Mouse (Mus musculus) midbrain, postnatal 0 days (tissue): ENCODE measurements around the gene Fam186a. TPM values are rescaled to one million over a fixed set of nuclear protein-coding genes. Genes with fewer than 3 reads are reported as not detected.

ENCODE experiments used
- ATAC-seq: fragments of 200-750 bp; cut with Nextera tagmentation; 2 replicates; pipeline ENCODE4 v1.8.0; 2017; ENCODE audit warnings: moderate number of reproducible peaks, mild to moderate bottlenecking, moderate TSS enrichment, moderate library complexity; ENCODE audit not compliant: low FRiP score
- DNase-seq: peaks from one replicate; pipeline ENCODE4 v3.0.0-alpha.2; 2015; ENCODE audit warnings: low spot score
- H3K27ac ChIP-seq: fragments of 300-500 bp; sonication (generic); 2 replicates; pipeline ENCODE4 v1.5.1; 2014; ENCODE audit warnings: low read depth, mild to moderate bottlenecking, low read length, mixed read lengths
- H3K27me3 ChIP-seq: fragments of 300-500 bp; sonication (generic); 2 replicates; pipeline ENCODE4 v1.6.1; 2014; ENCODE audit warnings: low read length, control low read depth, mixed read lengths; ENCODE audit not compliant: insufficient read depth
- H3K36me3 ChIP-seq: fragments of 300-500 bp; sonication (generic); 2 replicates; pipeline ENCODE4 v1.6.1; 2014; ENCODE audit warnings: low read length, control low read depth, mixed read lengths; ENCODE audit not compliant: insufficient read depth
- H3K4me1 ChIP-seq: fragments of 300-500 bp; sonication (generic); 2 replicates; pipeline ENCODE4 v1.6.1; 2014; ENCODE audit warnings: mild to moderate bottlenecking, control low read depth, antibody characterized with exemption, low read length, mixed read lengths; ENCODE audit not compliant: insufficient read depth
- H3K4me2 ChIP-seq: fragments of 300-500 bp; sonication (generic); 2 replicates; pipeline ENCODE4 v1.6.1; 2014; ENCODE audit warnings: low read depth, mild to moderate bottlenecking, low read length, mixed read lengths; ENCODE audit not compliant: poor library complexity, severe bottlenecking
- H3K4me3 ChIP-seq: fragments of 300-500 bp; sonication (generic); 2 replicates; pipeline ENCODE4 v1.5.1; 2014; ENCODE audit warnings: low read depth, mild to moderate bottlenecking, low read length, moderate library complexity
- H3K9ac ChIP-seq: fragments of 300-500 bp; sonication (generic); replicated peaks from 2 replicates; pipeline ENCODE4 v1.6.1; 2014; ENCODE audit warnings: mild to moderate bottlenecking, low read length, moderate library complexity, mixed read lengths; ENCODE audit not compliant: poor library complexity, severe bottlenecking
- H3K9me3 ChIP-seq: fragments of 300-500 bp; sonication (generic); 2 replicates; pipeline ENCODE4 v1.6.1; 2016; ENCODE audit warnings: low read length, control low read depth
- CTCF ChIP-seq: IDR thresholded peaks from 2 replicates; pipeline ENCODE4 v1.5.1; 2016; ENCODE audit warnings: antibody characterized with exemption, mild to moderate bottlenecking
- WGBS: fragments of 180-500 bp; shearing (Covaris S2); extraction: QIAGEN DNeasy Blood & Tissue Kit; methylation state at CpG from one replicate; pipeline ENCODE4 v1.1.7; 2014; 5-methylcytosine and 5-hydroxymethylcytosine counted together
- polyA plus RNA-seq: library from polyadenylated mRNA; unstranded; fragments of >200 nt; fragmentation: Nextera tagmentation; extraction: Ambion mirVana; gene quantifications from 2 replicates; pipeline ENCODE4 v1.2.1, GENCODE M21; 2015
- total RNA-seq: library from RNA; depleted of rRNA; stranded (reverse); fragments of >200 nt; gene quantifications from 2 replicates; pipeline ENCODE4 v1.2.3, GENCODE M21; 2014

The Fam186a gene
- total and polyA plus RNA-seq, 2 experiments from 2014 or later, result not detected

GRCm38 (mm10) chr15:99940426-99940825, 26.4 kb downstream of the Fam186a start:
- peak; percentile 13 for DNase-seq

DNA sequence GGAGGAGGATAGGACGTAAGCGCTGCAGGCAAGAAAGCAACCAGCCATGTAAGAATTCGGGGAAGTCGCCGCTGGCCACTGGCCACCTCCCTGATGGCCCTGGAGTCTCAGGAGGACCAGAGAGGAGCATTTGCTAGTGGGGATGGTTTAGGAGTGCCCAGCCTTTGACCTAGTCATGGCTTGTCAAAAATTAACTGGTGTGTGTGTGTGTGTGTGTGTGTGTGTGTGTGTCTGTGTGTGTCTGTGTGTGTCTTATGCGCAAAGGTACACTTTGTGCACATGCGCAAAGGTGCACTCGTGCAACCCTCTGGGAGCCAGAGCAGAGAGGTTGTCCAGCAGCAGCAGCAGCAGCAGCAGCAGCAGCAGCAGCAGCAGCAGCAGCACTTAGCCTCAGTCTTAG, 29.0 kb downstream of the Fam186a start:
- Histone ChIP-seq H3K4me1 (no peaks in the 10 kb centered on the region), H3K4me2 (no peak overlapping the region), H3K27me3 (no peaks in the 10 kb centered on the region), H3K9me3 (no peaks in the 10 kb centered on the region), H3K36me3 (no peaks in the 10 kb centered on the region), H3K9ac (no peak overlapping the region), H3K4me3 (no peak overlapping the region), H3K27ac (no peak overlapping the region)
- DNase-seq, result no peak
- ATAC-seq, result no peak
- TF ChIP-seq CTCF, result no peak
- WGBS, result 86% methylated on average over 8 of the region's 8 CpGs

More at GRCm38 (mm10) chr15:99940426-99940825, 26.4 kb downstream of the Fam186a start:
- H3K36me3 ChIP-seq, result no peaks in the 10 kb centered on the region
- H3K9ac ChIP-seq, result no peak overlapping the region
- ATAC-seq, result no peak
- no peak overlapping the region for H3K4me3 ChIP-seq
- no peak overlapping the region for H3K4me2 ChIP-seq
- H3K9me3 ChIP-seq, result no peaks in the 10 kb centered on the region
- no peak overlapping the region for H3K27ac ChIP-seq
- no peaks in the 10 kb centered on the region for H3K4me1 ChIP-seq
- no peak for TF ChIP-seq CTCF
- 52% methylated on average over 2 of the region's 2 CpGs for WGBS
- H3K27me3 ChIP-seq, result no peaks in the 10 kb centered on the region

DNA sequence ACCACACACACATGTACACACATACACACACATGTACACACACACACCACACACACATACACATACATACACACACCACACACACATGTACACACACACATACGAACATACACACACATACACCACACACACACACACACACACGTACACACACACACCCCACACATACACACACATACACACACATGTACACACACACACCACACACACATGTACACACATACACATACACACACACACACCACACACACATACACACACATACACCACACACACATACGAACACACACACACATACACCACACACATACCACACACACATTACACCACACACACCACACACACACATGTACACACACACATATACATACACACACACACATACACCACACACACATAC, 30.2 kb downstream of the Fam186a start:
- 95% methylated on average over 3 of the region's 3 CpGs for WGBS
- no peaks in the 10 kb centered on the region for H3K36me3 ChIP-seq
- H3K27me3 ChIP-seq, result no peaks in the 10 kb centered on the region
- DNase-seq (no peak), ATAC-seq (no peak)
- TF ChIP-seq CTCF, result no peak
- H3K4me2 ChIP-seq, result no peak overlapping the region
- no peaks in the 10 kb centered on the region for H3K9me3 ChIP-seq
- H3K27ac ChIP-seq, result no peak overlapping the region
- no peak overlapping the region for H3K9ac ChIP-seq
- H3K4me3 ChIP-seq, result no peak overlapping the region
- no peaks in the 10 kb centered on the region for H3K4me1 ChIP-seq

GRCm38 (mm10) chr15:99934501-99934900, 32.4 kb downstream of the Fam186a start:
- no peak for DNase-seq
- no peaks in the 10 kb centered on the region for H3K4me1 ChIP-seq
- 38% methylated on average over 1 of the region's 1 CpGs for WGBS

DNA sequence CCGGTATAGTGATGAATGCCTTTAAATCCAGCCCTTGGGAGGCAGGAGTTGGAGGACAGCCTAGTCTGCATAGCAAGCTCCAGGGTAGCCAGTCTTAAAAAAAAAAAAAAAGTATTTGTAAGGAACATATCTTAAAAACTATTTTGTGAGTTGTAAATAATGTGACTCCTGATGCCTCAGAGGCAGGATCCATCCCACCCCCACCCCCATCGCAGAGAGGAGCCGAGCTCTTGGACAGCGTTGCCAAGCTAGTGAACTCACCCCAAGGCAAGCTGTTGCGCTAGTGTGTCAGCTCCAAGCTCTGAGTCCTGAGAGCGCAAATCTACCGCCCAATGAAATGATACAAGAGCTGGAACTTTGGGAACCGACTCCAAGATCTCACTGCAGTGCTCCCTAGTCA, 35.6 kb downstream of the Fam186a start:
- Histone ChIP-seq H3K9me3 (no peaks in the 10 kb centered on the region), H3K27me3 (no peaks in the 10 kb centered on the region), H3K4me1 (no peaks in the 10 kb centered on the region), H3K4me2 (no peak overlapping the region), H3K4me3 (no peak overlapping the region), H3K27ac (no peak overlapping the region), H3K9ac (no peak overlapping the region), H3K36me3 (no peaks in the 10 kb centered on the region)
- no peak for TF ChIP-seq CTCF
- 89% methylated on average over 8 of the region's 8 CpGs for WGBS
- ATAC-seq (no peak), DNase-seq (no peak)

More at GRCm38 (mm10) chr15:99934501-99934900, 32.4 kb downstream of the Fam186a start:
- no peak for ATAC-seq
- Histone ChIP-seq H3K4me3 (no peak overlapping the region), H3K27ac (no peak overlapping the region), H3K36me3 (no peaks in the 10 kb centered on the region), H3K4me2 (no peak overlapping the region), H3K27me3 (no peaks in the 10 kb centered on the region), H3K9me3 (no peaks in the 10 kb centered on the region), H3K9ac (no peak overlapping the region)
- no peak for TF ChIP-seq CTCF

- no peak overlapping the region for H3K4me2 ChIP-seq
- H3K9me3 ChIP-seq, result no peaks in the 10 kb centered on the region
- DNase-seq, result no peak
- H3K27me3 ChIP-seq, result no peaks in the 10 kb centered on the region
- H3K27ac ChIP-seq, result no peak overlapping the region
- WGBS, result 80% methylated on average over 15 of the region's 15 CpGs
- no peak for TF ChIP-seq CTCF
- no peaks in the 10 kb centered on the region for H3K36me3 ChIP-seq
- no peak overlapping the region for H3K4me3 ChIP-seq
- H3K4me1 ChIP-seq, result no peaks in the 10 kb centered on the region
- H3K9ac ChIP-seq, result no peak overlapping the region
- ATAC-seq, result no peak
These were observed 47.2 kb downstream of the Fam186a start for GRCm38 (mm10) chr15:99919601-99920158.
